Mouse (Mus musculus) brown adipose tissue, adult 24 weeks (tissue): ENCODE results near the gene Dph7. TPM values are rescaled to one million over a fixed set of nuclear protein-coding genes. Genes with fewer than 3 reads are reported as not detected.

Experiments
- H3K27ac ChIP-seq: fragments of 200-500 bp; replicated peaks from 2 replicates; pipeline ENCODE4 v1.5.1; 2012; ENCODE audit warnings: low read depth, mild to moderate bottlenecking, low read length
- H3K4me1 ChIP-seq: fragments of 200-500 bp; 2 replicates; pipeline ENCODE4 v1.6.1; 2012; ENCODE audit warnings: low read length, mixed read lengths; ENCODE audit not compliant: control insufficient read depth, insufficient read depth, insufficient read length
- H3K4me3 ChIP-seq: fragments of 200-500 bp; 2 replicates; pipeline ENCODE4 v1.5.1; 2012; ENCODE audit warnings: low read depth, mild to moderate bottlenecking, low read length, moderate library complexity; ENCODE audit not compliant: insufficient read depth
- polyA plus RNA-seq: library from polyadenylated mRNA; stranded (reverse); fragments of >200 nt; gene quantifications from 2 replicates; pipeline ENCODE4 v1.2.4, GENCODE M21; 2012; ENCODE audit not compliant: missing spikeins, insufficient read depth, insufficient read length

The Dph7 gene
- polyA plus RNA-seq = 4.9 and 6.0 TPM in 2 replicates

GRCm38 (mm10) chr2:24962304-24963000 is at the start of gene Dph7:
Gene Dph7, plus strand, starts transcription at chr2:24962400.
- Histone ChIP-seq H3K27ac (no peak within 1 kb of the TSS), H3K4me3 (peak within 1 kb of the TSS; percentile 90)

GRCm38 (mm10) chr2:24912589-24912988 is 49.6 kb upstream of the Dph7 start:
- no peak overlapping the region for H3K27ac ChIP-seq
- H3K4me1 ChIP-seq = peaks cover 2% of the 10 kb centered on the region; the same call in 1 of the 2 replicates
- H3K4me3 ChIP-seq = no peak overlapping the region

More at GRCm38 (mm10) chr2:24962304-24963000, at the start of gene Dph7:
- peaks cover 5% of the 10 kb centered on the region; the same call in 1 of the 2 replicates for H3K4me1 ChIP-seq

- Histone ChIP-seq H3K4me3 (no peak overlapping the region), H3K4me1 (peaks cover 6% of the 10 kb centered on the region; the same call in 1 of the 2 replicates)
These were observed 47.4 kb upstream of the Dph7 start for GRCm38 (mm10) chr2:24914762-24915161.

GRCm38 (mm10) chr2:24918930-24919838 is 43.0 kb upstream of the Dph7 start, which contains the start of gene Ehmt1:
Gene Ehmt1, minus strand, starts transcription at chr2:24919614.
- Histone ChIP-seq H3K4me3 (peak within 1 kb of the TSS; percentile 93), H3K4me1 (peaks cover 6% of the 10 kb centered on the region; the same call in 1 of the 2 replicates), H3K27ac (peak within 1 kb of the TSS; percentile 86)

More at GRCm38 (mm10) chr2:24914762-24915161, 47.4 kb upstream of the Dph7 start:
- no peak overlapping the region for H3K27ac ChIP-seq

GRCm38 (mm10) chr2:24919839-24920175 is 42.4 kb upstream of the Dph7 start:
- Histone ChIP-seq H3K4me3 (peak overlapping the region; percentile 93), H3K4me1 (peaks cover 6% of the 10 kb centered on the region; the same call in 1 of the 2 replicates), H3K27ac (peak overlapping the region; percentile 86)

- Histone ChIP-seq H3K4me3 (no peak overlapping the region), H3K27ac (no peak overlapping the region), H3K4me1 (peaks cover 9% of the 10 kb centered on the region; the same call in 1 of the 2 replicates)
These were observed 38.6 kb upstream of the Dph7 start for GRCm38 (mm10) chr2:24923561-24923960.

GRCm38 (mm10) chr2:24925284-24925683 is 36.9 kb upstream of the Dph7 start:
- no peak overlapping the region for H3K4me3 ChIP-seq
- H3K4me1 ChIP-seq = peaks cover 9% of the 10 kb centered on the region; the same call in 1 of the 2 replicates
- no peak overlapping the region for H3K27ac ChIP-seq

- H3K4me3 ChIP-seq = no peak overlapping the region
- H3K4me1 ChIP-seq = peaks cover 9% of the 10 kb centered on the region; the same call in 1 of the 2 replicates
- no peak overlapping the region for H3K27ac ChIP-seq
These were observed 35.7 kb upstream of the Dph7 start for GRCm38 (mm10) chr2:24926345-24926964.

- H3K4me3 ChIP-seq = no peak overlapping the region
- no peak overlapping the region for H3K27ac ChIP-seq
- H3K4me1 ChIP-seq = peaks cover 9% of the 10 kb centered on the region; the same call in 1 of the 2 replicates
These were observed 35.2 kb upstream of the Dph7 start for GRCm38 (mm10) chr2:24926965-24927358.

- 0 out of 2 replicates have a peak overlapping the region, but pooled peaks have one; percentile 21 for H3K27ac ChIP-seq
- H3K4me3 ChIP-seq = no peak overlapping the region
- H3K4me1 ChIP-seq = peaks cover 9% of the 10 kb centered on the region; the same call in 1 of the 2 replicates
These were observed 34.3 kb upstream of the Dph7 start for GRCm38 (mm10) chr2:24927810-24928479.

- no peak overlapping the region for H3K4me3 ChIP-seq
- peaks cover 9% of the 10 kb centered on the region; the same call in 1 of the 2 replicates for H3K4me1 ChIP-seq
- no peak overlapping the region for H3K27ac ChIP-seq
These were observed 33.1 kb upstream of the Dph7 start for GRCm38 (mm10) chr2:24929119-24929518.

- H3K27ac ChIP-seq = no peak overlapping the region
- peaks cover 12% of the 10 kb centered on the region; the same call in 1 of the 2 replicates for H3K4me1 ChIP-seq
- no peak overlapping the region for H3K4me3 ChIP-seq
These were observed 32.6 kb upstream of the Dph7 start for GRCm38 (mm10) chr2:24929593-24929992.

- Histone ChIP-seq H3K27ac (peak overlapping the region; percentile 35; the same call in 1 of the 2 replicates), H3K4me3 (peak overlapping the region; percentile 86), H3K4me1 (peaks cover 7% of the 10 kb centered on the region)
These were observed 27.7 kb upstream of the Dph7 start for GRCm38 (mm10) chr2:24934441-24934963.
